Mouse (Mus musculus) embryonic fibroblast, embryonic 13.5 days (primary cell): ENCODE data around the gene Tfip11. TPM values are rescaled to one million over a fixed set of nuclear protein-coding genes. Genes with fewer than 3 reads are reported as not detected.

Experiments used
- H3K27ac ChIP-seq: 2 replicates; pipeline ENCODE4 v1.5.1; 2012; ENCODE audit warnings: low read length, control low read depth, inconsistent platforms; ENCODE audit not compliant: insufficient read depth
- H3K4me1 ChIP-seq: 2 replicates; pipeline ENCODE4 v1.6.1; 2011; ENCODE audit warnings: low read length; ENCODE audit not compliant: control insufficient read depth, insufficient read depth
- H3K4me3 ChIP-seq: 2 replicates; pipeline ENCODE4 v1.5.1; 2011; ENCODE audit warnings: mild to moderate bottlenecking, control low read depth, low read length; ENCODE audit not compliant: insufficient read depth
- CTCF ChIP-seq: IDR thresholded peaks from 2 replicates; pipeline ENCODE4 v1.5.1; 2011; ENCODE audit warnings: mild to moderate bottlenecking, control low read depth, low read length, moderate library complexity, borderline replicate concordance; ENCODE audit not compliant: insufficient read depth
- POLR2A ChIP-seq: IDR thresholded peaks from 2 replicates; pipeline ENCODE4 v1.6.1; 2011; ENCODE audit warnings: low read depth, mild to moderate bottlenecking, control low read depth, low read length, moderate library complexity
- polyA plus RNA-seq: library from polyadenylated mRNA; stranded (reverse); fragments of >200 nt; gene quantifications from 2 replicates; pipeline ENCODE4 v1.2.4, GENCODE M21; 2011; ENCODE audit warnings: low read depth; ENCODE audit not compliant: missing spikeins, insufficient read length

Gene Tfip11
- polyA plus RNA-seq = 15.6 and 21.8 TPM in 2 replicates

DNA sequence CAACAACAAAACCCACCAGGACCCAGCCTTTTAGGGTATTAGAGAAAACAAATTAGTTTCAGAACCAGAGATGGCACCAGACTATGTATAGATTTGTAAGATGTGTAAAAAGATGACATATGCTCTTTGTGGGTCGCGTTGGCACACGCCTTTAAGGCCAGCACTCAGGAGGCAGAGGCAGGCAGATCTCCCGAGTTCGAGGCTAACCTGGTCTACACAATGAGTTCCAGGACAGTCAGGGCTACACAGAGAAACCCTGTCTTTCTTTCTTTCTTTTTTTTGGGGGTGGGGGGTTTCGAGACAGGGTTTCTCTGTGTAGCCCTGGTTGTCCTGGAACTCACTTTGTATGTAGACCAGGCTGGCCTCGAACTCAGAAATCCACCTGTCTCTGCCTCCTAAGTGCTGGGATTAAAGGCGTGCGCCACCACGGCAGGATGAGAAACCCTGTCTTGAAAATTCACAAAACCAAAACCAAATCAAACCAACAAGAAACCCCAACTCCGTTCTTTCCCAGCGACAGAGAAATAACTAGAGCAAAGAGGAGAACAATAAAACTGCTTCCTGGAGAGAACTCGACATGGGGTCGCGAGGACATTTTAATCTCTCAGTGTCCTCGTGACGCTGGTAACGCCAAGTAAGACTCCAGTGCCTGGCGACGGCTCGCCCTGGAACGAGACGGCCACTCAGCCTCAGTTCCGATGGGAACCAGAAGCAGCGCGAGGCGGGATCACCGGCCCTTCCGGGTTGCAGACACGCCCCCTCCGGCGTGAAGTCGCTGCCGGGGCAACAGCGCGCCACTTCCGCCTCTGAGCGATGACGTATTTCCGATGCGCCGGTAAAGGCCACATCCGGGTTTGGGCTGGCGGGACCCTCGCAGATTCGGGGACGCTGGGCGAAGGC, at the start of gene Tfip11:
Tfip11 (plus strand) TSS at position 813 of the 900 bp plus-strand sequence.
- Histone ChIP-seq H3K4me1 (peaks cover 2% of the 10 kb centered on the region), H3K4me3 (peak within 1 kb of the TSS; percentile 77), H3K27ac (peak within 1 kb of the TSS; percentile 59)
- TF ChIP-seq POLR2A (peak; percentile 91), CTCF (no peak)

DNA sequence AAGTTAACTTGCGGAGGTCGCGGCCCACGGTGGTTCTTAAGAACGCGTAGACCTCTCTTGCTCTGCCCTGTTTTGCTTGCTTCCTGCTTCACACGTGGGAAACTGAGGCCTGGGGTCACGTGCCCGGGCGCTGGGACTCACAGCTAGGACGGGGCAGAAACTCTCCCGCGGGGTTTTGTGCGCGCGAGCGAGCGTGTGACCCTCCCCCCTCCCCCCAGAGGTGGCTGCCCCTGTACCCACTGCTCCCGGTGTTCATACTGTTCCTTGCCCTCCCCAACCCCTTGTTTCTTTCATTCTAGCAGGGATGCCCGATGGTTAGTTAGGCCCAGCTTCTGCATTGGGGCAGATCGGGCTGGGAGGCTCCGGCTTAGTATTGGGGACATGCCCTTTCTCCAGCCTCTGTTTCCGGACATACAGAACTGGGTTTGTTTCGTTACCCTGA, 49.2 kb upstream of the Tfip11 start:
- H3K4me1 ChIP-seq = peaks cover 22% of the 10 kb centered on the region; the same call in 1 of the 2 replicates
- peak overlapping the region; percentile 66 for H3K27ac ChIP-seq
- TF ChIP-seq POLR2A = no peak
- TF ChIP-seq CTCF = no peak
- peak overlapping the region; percentile 91 for H3K4me3 ChIP-seq

DNA sequence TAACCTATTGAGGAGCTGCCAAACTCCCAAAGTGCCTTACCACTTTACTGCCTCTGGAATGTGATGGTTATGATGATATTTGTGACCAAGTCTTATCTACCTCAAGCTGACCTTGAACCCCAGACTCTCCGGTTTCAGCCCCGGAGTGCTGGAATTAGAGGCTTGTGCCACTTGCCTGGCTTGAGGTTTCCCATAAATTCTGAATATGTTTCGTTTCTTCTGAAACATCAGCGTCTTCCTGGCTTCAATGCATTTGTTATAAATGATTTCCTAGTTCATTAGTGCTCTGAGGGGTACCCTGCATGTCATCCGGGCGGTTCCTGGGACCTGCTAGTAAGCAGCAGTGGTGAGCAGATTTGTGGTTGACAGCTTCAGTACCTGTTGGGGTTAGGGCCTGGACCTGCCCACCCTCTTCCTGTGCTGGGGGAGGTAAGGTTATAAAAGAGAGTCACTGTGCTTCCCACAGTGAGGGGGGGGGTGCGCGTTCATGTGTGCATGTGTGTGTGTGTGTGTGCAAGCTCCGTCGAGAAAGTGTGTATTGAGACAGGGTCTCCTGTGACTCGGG, 48.2 kb upstream of the Tfip11 start:
- Histone ChIP-seq H3K4me1 (peaks cover 25% of the 10 kb centered on the region; the same call in 1 of the 2 replicates), H3K27ac (no peak overlapping the region), H3K4me3 (peak overlapping the region; percentile 91)
- TF ChIP-seq CTCF (no peak), POLR2A (no peak)

DNA sequence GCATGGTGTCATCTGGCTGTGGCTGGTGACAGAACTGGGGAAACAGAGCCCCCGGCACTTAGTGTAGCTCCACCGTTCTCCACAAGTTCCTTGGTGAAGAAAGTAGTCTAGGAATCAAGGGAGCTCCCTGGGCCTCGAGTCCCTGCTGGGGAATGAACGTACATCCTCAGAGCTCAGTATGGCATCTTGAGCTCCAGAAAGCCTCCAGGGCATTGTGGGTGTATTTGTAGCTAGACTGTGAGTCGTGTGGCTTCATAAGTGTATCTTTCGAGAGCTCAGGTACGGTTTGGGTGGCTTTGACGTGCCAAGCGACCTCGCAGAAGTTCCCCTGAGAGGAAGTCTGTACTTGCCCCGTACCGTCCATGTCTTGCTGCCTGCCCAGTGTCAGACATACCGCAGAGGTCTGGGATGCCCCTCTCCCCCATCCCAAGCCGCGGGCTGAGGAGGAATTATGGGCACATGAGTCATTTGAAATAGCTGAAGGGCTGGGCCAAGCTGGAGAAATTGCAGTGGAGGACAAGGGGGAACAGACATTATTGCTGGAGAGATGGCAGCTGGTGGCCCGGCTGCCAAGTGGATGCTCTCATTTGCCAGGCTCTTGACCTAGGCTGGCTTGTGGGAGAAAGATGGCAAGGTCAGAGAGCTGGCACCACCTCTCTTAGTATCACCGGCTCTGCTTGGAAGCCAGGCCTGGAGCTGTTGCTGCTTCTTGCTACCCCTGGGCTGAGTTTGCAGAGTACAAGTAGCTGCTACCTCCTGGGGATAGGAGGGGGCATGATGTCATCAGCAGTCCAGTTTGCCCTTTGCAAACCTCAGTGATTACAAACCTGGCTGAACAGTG, 46.8 kb upstream of the Tfip11 start:
- H3K4me1 ChIP-seq = peaks cover 25% of the 10 kb centered on the region; the same call in 1 of the 2 replicates
- no peak overlapping the region for H3K4me3 ChIP-seq
- peak overlapping the region; percentile 57 for H3K27ac ChIP-seq
- TF ChIP-seq POLR2A (no peak), CTCF (no peak)

- peak overlapping the region; percentile 57 for H3K27ac ChIP-seq
- peaks cover 25% of the 10 kb centered on the region; the same call in 1 of the 2 replicates for H3K4me1 ChIP-seq
- TF ChIP-seq CTCF (no peak), POLR2A (no peak)
- H3K4me3 ChIP-seq = no peak overlapping the region
Observed at GRCm38 (mm10) chr5:112280151-112280550, 46.0 kb upstream of the Tfip11 start.

DNA sequence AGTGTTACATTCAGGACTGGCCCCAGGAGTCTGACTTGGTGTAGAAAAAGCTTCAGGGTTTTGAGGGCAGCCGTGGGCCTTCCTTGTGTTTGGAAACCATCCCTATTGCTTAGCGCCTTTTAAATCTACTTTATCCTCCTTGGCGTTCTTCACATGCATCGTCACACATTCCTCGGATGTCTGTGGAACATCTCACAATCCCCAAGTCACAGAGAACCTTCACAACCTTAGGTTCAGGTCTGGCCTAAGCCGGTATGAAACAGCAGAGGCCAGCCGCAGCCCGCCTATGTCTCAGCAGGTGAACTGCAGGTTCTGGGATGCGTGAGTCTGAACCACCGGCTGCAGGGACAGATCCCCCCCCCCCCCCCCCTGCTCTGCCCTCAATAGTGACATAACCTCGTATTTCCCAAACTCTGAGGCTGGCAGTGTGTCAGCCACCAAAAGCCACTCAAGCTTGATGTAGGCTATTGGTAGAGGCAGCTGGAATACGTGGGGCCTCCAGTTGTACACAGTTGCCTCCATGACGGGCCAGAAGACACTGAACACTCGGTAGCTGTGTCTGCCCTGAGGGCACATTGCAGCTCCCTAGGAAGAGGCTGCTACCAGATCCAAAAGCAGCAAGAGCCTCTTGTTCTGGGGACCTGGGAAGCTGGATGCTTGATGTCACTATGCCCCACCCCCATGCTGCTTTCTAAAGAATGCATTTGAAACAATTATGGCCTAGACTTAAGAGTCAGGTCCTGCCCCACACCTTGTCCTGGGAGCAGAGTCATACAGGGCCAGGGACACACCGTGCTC, 45.1 kb upstream of the Tfip11 start:
- Histone ChIP-seq H3K4me1 (peaks cover 25% of the 10 kb centered on the region; the same call in 1 of the 2 replicates), H3K4me3 (no peak overlapping the region), H3K27ac (peak overlapping the region; percentile 57)
- TF ChIP-seq CTCF (no peak), POLR2A (no peak)

DNA sequence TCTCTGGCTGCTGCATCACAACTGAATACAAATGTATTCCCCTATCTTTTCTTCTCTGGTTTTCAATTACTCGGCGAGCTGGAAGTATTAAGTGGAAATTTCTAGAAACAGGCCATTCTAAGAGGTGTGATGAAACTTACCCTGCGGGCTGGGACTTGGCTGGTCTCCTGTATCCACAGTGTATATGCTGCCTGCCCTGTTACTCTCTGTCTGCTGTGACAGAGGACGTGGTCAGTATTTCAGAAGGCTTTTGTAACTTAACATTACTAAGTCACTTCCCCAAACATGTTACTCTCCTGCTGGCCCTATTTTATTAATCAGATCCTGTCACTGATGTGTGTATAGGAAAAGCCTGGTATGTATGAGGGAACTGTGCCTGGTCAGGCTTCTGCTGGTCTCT, 44.5 kb upstream of the Tfip11 start:
- no peak for TF ChIP-seq POLR2A
- no peak for TF ChIP-seq CTCF
- Histone ChIP-seq H3K4me1 (peaks cover 25% of the 10 kb centered on the region; the same call in 1 of the 2 replicates), H3K4me3 (no peak overlapping the region), H3K27ac (peak overlapping the region; percentile 5)

DNA sequence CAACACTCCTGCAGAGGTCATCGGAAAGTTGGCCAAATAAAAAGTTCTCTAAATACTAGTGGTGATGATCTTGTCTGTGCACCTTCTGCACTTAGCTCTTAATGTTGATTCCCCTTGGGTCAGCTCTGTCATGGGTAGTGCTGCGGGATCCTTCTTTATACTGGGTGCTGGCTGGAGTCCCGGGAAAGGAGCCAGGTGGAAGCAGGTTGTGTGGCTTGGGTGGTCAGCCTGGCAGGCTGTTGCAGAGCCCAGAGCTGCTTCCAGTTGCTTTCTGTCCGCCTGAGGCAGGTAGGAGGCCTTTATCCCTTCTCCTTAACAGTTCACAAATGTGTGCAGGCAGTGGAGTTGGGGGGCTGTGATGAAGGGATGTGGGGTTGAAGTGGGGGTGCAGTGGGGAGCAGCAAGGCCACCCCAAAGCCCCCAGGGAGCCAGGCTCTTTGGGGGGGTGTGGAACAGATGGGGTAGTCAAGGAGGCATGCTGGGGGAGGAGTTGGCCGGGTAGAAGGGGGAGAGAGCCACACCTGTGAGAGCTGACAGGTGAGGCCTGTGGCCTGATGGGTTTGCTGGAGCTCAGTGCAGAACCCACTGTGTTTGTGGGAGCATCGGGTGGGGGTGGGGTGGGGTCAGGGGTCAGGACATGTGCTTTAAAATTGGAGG, 43.9 kb upstream of the Tfip11 start:
- TF ChIP-seq POLR2A (no peak), CTCF (no peak)
- Histone ChIP-seq H3K4me1 (peaks cover 25% of the 10 kb centered on the region; the same call in 1 of the 2 replicates), H3K27ac (peak overlapping the region; percentile 5), H3K4me3 (no peak overlapping the region)
